Mouse (Mus musculus) stomach, postnatal 0 days (tissue): ENCODE measurements around the gene Zrsr1.

Source experiments
- CTCF ChIP-seq: IDR thresholded peaks from 2 replicates; pipeline ENCODE4 v1.5.1; 2016; ENCODE audit warnings: antibody characterized with exemption, low read depth, mild to moderate bottlenecking, moderate library complexity
- EP300 ChIP-seq: optimal IDR thresholded peaks from 2 replicates; pipeline ENCODE3; 2016; ENCODE audit warnings: antibody characterized with exemption

- TF ChIP-seq EP300 (no peak), CTCF (no peak)
Observed at GRCm38 (mm10) chr11:22981041-22981440, 9.2 kb downstream of the Zrsr1 start.
